Mouse (Mus musculus) lung, postnatal 36 days (tissue): ENCODE measurements around the gene Gm3336.

Experiments
- DNase-seq: peaks from one replicate; pipeline ENCODE4 v3.0.0; 2022; ENCODE audit warnings: mixed read lengths

Gm3336 gene

DNA sequence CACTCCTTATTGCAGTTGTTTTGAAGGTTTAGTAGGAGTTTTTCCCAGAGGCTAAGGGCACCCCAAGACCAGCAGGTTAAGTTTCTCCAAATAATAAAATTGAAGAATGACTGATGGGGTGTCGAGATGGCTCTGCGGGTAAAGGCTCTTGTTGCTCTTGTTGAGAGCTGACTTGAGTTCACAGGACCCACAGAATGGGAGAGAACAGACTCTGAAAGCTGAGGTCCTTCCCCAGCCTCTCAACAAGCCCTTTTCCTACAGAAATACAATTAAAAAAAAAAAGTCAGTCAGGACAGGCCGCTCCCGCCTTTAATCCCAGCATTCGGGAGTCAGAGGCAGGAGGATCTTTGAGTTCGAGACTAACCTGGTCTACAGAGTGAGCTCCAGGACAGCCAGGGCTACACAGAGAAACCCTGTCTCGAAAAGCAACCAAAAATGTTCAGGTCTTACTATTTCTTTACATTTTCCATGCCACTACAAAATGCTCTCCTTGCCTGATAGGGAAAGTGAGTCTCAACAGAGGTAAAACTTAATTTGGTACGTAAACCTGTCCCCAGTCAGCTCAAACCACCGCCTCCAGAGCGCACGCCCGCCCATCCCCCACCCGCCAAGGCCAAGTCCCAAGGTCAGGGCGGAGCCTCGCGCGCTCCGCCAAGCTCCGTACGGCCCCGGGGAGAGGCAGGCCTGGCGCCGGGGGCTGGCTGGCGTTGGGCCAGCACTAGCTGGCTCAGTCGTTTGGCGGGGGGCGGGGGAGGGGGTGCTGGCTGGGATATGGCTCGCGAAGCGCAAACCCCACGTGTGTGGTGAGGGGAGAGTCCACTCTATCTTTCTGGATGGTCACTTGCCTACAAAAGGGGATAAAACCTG lies 22.1 kb upstream of the Gm3336 start:
- peak; percentile 84 for DNase-seq

DNA sequence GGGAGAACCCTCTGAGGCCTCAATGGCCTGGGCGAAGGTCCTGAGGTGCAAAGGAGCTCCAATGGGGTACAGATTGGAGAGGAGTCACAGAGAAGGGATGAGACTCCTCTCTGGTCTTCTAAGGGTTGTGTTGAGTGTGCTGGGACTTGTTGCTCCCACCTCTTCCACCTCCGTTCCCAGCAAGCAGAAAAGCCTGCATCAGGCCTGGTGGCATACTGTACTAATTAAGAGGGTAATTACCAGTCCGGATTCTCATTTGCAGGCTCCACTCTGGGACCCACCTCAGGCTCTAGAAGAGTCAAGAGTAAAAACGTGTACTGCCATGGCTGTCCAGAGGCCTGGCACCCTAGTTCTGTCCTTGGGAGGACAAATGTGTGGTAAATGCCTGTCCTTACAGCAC lies 21.4 kb upstream of the Gm3336 start:
- no peak for DNase-seq

DNA sequence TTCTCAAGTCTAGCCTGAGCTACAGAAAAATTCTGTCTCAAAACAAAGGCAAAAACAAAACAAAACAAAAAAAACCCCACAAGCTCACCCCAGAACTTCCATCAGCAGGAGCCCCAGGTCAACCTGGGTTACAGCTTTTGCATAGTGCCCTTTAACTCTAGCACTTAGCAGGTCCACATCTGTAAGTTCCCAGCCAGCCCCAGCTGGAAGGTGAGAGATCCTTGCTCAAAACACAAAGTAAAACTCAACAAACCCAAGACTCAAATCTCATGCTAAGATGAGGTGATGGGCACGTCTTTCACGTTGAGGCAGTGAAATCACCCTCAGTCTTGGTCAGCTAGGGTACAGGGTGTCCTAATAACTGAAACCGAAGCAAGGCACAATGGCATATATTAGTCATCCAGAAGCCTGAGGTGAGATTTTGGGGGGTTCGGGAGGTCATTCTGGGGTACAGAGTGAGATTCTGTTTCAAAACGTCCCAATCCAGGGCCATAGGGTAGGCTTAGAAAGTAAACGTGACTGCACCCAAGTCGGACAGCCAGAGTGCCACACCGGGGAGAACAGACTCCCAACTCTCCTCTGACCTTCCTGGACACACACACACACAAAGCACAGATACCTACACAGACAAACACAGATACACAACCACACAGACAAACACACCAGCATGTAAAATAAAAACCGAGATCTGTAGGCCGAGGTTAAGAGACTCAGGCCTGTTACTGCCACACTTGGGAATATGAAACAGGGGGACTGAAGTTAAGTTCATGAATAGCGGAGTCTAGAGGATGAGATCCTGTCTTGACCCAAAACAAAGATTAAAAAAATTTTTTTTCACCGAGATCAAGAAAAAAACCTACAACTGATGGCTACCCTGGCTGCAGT lies 20.7 kb upstream of the Gm3336 start:
- DNase-seq: no peak

DNA sequence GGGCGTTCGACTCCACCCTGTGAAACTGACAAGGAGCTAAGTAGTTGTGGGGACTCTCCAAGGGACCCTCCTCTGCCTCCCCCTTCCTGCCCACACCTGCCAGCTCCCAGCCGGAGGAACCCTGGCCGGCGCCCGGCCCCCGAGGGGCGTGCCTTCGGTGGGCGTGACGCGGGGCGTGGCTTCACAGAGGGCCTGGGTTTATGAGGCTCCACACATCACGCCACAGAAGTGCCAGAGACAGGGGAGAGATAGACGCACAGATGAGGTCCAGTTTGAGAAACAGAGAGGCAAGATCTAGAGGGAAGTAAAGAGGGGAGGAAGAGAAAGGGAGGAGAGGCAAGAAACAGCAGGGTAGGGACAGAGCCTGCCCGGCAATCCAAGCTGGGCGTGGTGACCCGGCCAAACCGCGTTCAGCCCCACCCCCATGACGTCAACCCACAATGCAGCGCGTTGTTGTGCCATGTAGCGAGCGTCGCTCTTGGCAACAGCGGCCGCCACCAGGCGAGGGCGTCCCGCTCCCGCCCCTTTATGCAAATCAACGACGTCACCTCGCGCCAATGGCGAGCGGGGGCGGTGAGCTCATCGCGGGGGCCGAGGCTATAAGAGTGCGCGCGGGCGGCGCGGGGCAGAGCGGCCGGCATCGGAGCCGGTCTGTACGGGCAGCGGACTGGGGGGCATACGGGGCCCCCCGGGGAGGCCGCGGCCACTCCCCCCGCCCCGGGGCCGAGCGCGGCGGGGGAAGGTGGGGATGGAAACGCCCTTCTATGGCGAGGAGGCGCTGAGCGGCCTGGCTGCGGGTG lies 19.8 kb upstream of the Gm3336 start, which contains the start of gene Jund:
Gene Jund (plus strand): TSS at position 640 of the 800 bp plus-strand sequence.
- DNase-seq: peak; percentile 100

DNA sequence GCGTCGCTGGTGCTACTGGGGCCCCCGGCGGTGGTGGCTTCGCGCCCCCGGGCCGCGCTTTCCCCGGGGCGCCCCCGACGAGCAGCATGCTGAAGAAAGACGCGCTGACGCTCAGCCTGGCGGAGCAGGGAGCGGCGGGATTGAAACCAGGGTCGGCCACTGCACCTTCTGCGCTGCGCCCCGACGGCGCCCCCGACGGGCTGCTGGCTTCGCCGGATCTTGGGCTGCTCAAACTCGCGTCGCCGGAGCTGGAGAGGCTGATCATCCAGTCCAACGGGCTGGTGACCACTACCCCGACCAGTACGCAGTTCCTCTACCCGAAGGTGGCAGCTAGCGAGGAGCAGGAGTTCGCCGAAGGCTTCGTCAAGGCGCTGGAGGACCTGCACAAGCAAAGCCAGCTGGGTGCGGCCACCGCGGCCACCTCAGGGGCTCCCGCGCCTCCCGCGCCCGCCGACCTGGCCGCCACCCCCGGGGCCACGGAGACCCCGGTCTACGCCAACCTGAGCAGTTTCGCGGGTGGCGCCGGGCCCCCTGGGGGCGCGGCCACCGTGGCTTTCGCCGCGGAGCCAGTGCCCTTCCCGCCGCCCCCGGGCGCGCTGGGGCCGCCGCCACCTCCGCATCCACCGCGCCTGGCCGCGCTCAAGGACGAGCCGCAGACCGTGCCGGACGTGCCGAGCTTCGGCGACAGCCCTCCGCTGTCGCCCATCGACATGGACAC lies 19.1 kb upstream of the Gm3336 start:
- DNase-seq: no peak

DNA sequence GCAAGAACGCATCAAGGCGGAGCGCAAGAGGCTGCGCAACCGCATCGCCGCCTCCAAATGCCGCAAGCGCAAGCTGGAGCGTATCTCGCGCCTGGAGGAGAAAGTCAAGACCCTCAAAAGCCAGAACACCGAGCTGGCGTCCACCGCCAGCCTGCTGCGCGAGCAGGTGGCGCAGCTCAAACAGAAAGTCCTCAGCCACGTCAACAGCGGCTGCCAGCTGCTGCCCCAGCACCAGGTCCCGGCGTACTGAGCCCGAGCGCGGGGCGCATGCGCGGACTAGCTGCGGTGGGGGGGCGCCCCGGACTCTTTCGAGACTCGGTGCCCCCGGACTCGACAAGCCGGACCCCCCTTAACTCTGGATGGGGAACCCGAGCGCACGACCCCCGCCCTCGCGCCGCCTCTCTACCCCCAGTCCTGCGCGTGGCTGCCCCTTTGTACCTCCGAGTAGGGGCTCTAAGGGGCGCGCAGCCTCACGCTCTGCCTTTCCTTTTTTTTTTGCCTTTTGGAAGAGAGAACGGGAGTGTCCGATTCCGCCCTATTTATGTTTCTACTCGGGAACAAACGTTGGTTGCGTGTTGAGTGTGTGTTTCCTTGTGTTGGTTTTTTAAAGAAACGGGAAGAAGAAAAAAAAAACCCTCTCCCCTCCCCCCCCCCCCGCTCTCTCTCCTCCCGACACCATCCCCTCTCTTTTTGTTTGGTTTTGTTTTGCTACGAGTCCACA lies 18.3 kb upstream of the Gm3336 start:
- peak; percentile 83 for DNase-seq

DNA sequence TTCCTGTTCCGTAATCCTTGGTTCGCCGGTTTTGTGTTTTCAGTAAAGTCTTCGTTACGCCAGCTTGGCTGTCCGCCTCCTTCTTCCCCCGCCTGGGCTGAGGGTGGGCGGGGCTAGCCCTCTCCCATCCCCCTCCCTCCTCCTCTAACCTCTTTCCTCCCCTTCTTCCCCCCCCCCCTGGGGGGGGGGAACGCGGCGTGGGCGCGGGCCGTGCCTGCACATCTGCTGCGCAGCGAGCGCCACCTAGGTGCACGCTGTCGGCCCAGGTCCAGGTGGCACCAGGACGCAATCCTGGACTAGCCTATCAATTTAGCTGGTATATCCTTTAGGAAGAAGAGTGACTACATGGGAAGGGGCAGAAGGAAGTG lies 17.8 kb upstream of the Gm3336 start:
- DNase-seq: peak; percentile 95

DNA sequence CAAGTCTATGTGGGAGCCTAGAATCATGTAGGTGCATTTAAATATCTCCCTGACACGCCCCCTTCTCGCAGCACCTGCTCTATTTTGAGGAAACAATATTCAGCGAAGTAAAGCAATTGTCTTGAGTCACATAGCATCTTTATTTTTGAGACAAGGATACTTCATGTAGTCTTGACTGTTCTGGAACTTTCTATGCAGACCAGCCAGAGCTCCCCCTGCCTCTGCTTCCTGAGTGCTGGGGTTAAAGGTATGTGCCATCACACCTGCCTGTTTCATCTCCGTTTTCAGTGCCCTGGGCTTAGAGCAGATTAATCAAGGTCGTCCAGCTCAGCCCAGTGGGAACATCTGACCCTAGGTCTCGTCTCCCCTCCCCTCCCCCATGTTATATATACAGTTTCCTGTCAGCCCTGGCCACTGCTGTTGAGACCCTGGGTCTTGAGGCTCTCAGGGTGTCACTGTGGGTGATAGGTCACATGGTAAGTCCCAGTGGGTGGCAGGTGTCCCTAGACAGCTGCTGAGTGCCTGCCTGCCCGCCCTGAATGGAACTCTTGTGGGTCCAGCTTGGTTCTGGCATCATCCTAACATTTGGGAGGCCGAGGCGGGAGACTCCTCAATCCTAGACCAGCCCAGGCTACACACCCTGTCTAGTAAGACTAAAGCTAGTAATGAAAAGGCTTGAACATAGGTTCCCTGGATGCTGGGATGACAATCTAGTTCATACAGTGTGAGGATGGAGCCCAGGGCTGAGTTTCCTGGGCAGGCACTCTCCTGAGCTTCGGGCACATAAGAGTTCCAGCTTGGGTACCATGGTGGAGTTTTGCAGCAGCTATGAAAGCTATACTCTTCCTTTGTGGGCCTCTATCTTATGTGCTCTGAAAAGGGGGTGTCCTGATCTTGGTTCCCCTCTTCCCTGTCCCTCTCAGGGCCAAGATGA lies 17.0 kb upstream of the Gm3336 start:
- DNase-seq: no peak

DNA sequence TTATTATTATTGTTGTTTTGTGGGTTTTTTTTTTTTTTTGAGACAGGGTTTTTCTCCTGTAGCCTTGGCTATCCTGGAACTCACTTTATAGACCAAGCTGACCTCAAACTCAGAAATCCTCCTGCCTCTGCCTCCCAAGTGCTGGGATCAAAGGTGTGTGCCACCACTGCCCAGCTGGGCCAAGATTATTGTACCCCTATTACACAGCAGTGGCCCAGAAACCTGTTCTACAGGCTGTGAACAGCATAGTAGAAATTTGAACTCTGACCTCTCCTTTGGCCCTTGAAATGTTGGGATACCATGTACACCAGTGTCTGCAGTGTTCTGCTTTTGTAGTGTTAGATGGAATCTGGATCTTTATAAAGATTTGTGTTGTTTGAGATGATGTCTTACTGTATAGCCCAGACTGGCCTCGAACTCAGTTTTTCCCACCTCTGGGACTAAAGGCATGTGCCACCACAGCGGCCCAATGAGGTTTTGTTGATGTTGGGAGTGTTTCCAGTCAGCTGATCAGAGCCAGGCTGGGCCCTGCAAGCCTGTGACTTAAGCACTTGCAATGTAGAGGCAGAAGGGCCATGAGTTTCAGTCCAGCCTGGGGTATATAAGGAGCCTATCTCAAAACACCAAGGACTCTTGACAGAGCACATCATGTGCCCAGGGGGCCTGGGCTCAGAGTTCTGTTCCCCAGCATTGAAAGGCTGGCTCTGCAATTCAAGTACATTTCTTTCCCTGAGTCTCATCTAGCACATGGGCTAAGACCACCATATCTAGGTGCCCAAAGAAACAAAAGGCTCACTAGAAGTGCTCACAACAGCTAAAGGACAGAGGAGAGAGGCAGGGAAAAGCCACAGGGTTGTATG lies 16.1 kb upstream of the Gm3336 start:
- no peak for DNase-seq

DNA sequence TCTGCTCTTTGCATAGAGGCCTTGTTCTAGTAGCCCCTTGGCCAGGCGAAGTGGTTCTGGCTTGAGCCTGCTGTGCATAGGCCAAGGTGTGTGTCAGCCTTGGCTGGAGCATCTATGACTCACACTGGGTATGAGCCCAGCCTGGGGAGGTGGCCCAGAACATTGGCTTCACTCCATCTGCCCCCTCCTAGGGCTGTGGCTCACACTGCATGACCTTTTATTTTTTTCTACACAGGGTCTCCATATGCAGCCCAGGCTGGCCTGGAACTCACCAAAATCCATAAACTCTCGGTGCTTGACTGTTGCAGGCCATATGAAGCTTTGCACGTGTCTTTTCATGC lies 15.5 kb upstream of the Gm3336 start:
- peak; percentile 79 for DNase-seq

DNA sequence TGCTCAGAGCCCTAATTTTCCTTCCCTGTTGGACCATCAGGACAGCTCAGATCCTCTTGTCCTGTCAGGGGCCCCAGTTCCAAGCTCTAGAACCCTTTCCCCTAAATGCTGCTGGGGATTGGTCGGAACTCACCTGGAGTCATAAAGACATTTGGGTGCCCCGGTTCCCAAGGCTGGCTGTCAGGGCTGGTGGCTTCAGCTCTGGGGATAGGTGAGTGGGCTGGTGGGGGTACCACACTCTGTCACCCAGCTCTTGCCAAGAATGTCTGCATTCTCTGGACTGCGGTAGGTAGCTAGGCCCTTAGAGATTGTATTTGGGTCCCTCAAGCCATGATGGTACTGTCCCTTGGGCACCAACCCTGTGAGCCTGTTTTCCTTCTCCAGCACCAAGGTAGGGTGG lies 15.1 kb upstream of the Gm3336 start, which contains the start of gene Iqcn:
Gene Iqcn (plus strand): TSS at position 171 of the 400 bp plus-strand sequence.
- no peak for DNase-seq

DNA sequence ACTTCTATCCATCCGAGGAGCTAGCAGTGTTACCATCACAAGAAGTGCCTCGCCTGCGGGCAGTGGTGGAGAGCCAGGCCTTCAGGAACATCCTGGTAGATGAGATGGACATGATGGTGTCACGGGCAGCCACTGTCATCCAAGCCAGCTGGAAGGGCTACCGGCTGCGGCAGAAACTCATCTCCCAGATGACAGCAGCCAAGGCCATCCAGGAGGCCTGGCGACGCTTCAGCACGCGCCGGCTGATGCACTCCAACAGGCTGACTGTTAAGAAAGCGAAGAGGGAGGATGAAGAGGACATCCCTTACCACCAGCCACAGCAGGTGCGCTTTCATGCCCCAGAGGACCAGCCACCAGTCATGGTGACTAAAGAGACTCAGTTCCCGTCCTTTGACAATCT lies 10.1 kb upstream of the Gm3336 start:
- no peak for DNase-seq

DNA sequence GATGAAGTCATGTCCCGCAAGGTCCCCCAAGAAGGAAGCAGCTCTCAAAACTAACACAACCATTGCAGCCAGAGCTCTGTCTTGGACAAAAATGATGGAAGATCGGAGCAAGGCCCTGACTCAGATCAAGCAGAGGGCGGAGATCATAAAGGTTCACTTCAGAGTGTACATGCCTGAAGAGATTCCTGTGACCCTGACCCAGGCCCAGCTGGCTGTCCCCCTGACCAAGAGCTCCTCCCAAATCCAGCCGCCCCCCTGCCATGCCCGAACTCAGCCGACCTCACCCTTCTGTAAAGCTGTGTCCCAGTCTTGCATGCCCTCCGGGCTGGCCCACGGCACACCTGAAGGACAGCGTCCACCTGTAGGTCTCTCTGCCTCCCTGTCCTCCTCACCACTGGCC lies 8.5 kb upstream of the Gm3336 start:
- no peak for DNase-seq

DNA sequence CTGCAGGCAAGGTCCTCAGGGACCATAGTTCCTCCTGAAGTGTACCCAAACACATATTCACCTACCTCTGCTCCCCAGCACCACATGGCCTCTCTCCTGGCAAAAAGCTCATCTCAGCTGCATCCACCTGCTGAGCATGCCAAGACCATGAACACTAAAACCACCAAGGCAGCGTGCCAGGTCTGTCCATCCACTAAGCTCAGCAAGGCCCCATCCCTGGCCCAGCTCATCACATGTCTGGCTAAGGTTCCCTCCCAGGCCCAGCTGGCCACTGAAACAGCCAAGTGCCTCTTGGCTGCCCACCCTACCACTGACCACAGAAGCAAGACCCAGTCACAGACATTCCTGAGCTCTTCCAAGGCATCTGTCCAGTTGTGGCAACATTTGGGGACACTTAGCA lies 8.0 kb upstream of the Gm3336 start:
- no peak for DNase-seq

DNA sequence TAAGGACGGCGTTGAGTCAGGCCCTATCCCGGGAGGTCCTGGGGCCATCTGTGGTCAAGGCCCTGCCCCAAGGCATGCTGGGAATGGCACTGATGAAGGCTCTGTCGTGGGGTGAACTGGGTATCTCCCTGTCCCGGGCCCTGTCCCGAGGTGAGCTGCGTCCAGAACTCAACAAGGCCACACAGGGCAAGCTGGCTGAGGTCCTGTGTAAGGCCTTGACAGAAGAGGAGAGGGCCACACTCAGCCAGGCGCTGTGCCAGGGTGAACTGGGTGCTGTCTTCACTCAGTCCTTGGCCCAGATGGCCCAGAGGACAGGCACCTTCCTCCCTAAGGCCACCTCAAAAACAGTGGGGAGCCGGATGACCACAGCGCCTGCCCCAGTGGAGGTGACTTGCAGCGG lies 7.3 kb upstream of the Gm3336 start:
- DNase-seq: no peak

DNA sequence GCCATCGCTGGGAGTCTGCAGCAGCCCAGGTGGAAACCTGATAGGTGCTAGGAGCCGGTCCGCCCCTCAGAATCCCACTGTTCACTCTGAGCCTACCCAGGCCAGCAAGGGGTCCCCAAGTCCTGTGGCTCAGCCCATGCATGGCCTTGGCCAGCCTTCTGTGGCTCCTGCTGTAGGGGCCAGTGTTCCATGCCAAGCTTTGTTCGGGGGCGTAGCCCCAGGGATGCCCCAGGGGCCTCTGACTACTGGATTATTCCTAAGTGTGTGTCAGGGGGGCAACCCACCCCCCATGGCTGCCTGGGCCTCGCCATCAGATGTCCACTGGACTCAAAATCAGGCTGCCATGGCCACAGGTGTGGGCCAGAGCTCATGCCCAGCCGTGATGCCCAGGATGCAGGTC lies 4.4 kb upstream of the Gm3336 start:
- DNase-seq: no peak

DNA sequence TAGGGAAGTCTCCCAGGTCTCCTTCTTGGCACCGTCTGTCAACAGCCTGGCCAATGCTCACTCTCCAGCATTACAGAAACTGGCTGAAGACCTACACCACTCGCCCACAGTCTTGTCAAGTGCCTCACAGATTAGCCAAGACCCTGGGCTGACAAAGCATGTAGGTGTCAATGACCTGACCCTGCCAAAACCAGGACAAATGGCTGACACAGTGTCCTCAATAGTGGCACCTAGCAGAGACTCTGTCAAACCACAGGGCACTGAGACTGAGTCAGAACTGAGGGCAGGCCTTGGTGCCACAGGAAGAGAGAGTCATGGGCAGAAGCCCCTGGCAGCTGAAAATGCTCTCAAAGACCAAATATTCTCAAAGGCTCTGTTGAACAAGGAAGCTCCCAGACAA lies 3.3 kb upstream of the Gm3336 start:
- DNase-seq: no peak

DNA sequence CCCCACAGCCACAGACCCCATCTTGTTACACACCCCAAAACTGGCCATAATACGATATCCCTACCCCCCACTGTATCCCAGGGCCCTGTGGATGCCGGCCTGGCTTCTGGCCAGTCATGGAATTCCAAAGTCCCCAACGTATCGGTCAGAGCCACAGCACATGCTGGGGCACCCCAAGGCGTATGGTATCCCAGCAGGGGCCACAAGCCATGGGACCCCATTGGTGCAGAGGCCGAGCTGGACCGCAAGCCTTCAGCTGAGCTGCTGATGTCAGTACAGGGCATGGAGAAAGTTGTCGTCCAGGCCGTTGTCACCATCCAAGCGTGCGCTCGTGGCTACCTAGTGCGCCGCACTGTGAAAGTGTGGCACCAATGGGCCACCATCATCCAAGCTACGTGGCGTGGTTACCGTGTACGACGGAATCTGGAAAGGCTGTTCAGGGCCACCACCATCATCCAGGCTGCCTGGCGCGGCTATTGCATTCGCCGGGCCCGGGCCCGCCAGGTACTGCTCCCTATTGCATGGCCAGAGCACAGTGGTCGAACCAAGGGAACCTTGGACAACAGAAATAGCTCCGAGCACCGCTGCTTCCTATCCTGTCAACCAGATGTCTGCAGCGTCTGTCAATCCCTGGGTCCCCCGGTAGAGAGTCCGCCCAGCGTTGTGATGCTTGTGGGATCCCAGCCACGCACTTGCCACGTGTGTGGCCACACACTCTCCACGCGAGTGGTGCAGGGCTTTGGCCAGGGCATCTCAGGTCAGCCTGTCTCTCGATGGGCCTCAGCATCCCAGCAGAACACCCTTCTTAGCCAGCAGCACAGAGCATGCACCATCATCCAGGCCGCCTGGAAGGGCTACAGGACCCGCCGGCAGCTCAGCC lies 1.6 kb upstream of the Gm3336 start:
- DNase-seq: no peak
